Mouse (Mus musculus) lung, adult 2 months (tissue): ENCODE measurements around the gene Ptprm. TPM values are rescaled to one million over a fixed set of nuclear protein-coding genes. Genes with fewer than 3 reads are reported as not detected.
A peak's percentile ranks its signal among the peaks of the same experiment; 100 is the strongest.

Source experiments
- DNase-seq: peaks from one replicate; pipeline ENCODE4 v3.0.0; 2022
- H3K4me1 ChIP-seq: fragments of 200-500 bp; 2 replicates; pipeline ENCODE4 v1.6.1; 2011; ENCODE audit warnings: low read length; ENCODE audit not compliant: control insufficient read depth, insufficient read depth
- H3K4me3 ChIP-seq: fragments of 200-500 bp; replicated peaks from 2 replicates; pipeline ENCODE3; 2011; ENCODE audit warnings: low read depth, mild to moderate bottlenecking, control low read depth, low read length; ENCODE audit errors: extremely low read depth
- CTCF ChIP-seq: fragments of 200-500 bp; IDR thresholded peaks from 2 replicates; pipeline ENCODE4 v1.5.1; 2011; ENCODE audit warnings: mild to moderate bottlenecking, low read length, control low read depth; ENCODE audit not compliant: insufficient read depth
- POLR2A ChIP-seq: fragments of 200-500 bp; IDR thresholded peaks from 2 replicates; pipeline ENCODE4 v1.6.1; 2011; ENCODE audit warnings: low read depth, mild to moderate bottlenecking, control low read depth, low read length, borderline replicate concordance; ENCODE audit errors: extremely low read depth
- WGBS: fragments of 180-500 bp; shearing (Covaris S2); methylation state at CpG from one replicate; pipeline ENCODE4 v1.1.7; 2018; 5-methylcytosine and 5-hydroxymethylcytosine counted together
- polyA plus RNA-seq: library from polyadenylated mRNA; depleted of rRNA; stranded (reverse); fragments of >200 nt; gene quantifications from 2 replicates; pipeline ENCODE4 v1.2.3, GENCODE M21; 2012

Gene Ptprm
- polyA plus RNA-seq, 1 experiment: 69.9 TPM

DNA sequence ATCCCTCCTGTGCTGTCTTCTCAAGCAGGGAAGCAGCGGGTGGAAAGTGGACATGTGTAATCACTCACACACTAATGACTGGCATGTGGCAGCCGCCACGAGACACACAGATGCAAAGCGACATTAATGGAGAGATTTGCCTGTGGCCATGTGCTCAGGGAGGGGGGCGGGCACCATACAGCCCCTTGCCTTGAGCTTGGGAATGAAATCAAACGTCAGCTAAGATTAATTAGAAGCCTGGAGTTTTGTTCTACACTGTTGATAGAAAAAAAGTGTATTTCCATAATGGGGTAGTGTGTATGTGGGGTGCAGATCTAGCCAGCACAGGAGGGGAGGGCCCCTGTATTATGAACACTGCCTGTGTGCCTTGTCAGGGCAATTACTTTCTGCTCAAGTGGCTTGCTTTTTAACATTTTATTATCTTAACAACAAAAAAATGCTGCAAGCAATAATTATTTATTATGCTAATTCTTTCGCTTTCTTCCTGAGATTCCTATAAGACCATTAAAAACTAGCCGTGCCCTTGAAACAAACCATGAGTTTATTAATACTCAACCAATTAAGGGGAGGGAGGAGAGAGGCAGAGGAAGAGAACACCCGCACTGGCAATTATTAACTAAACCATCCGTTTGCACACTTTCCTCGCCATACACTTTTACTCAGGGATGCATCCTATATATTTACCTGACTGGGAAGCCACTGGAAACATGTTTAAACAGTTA lies 30.3 kb downstream of the Ptprm start:
- WGBS: 50% methylated on average over 11 of the region's 11 CpGs
- no peak for TF ChIP-seq CTCF
- TF ChIP-seq POLR2A: no peak

DNA sequence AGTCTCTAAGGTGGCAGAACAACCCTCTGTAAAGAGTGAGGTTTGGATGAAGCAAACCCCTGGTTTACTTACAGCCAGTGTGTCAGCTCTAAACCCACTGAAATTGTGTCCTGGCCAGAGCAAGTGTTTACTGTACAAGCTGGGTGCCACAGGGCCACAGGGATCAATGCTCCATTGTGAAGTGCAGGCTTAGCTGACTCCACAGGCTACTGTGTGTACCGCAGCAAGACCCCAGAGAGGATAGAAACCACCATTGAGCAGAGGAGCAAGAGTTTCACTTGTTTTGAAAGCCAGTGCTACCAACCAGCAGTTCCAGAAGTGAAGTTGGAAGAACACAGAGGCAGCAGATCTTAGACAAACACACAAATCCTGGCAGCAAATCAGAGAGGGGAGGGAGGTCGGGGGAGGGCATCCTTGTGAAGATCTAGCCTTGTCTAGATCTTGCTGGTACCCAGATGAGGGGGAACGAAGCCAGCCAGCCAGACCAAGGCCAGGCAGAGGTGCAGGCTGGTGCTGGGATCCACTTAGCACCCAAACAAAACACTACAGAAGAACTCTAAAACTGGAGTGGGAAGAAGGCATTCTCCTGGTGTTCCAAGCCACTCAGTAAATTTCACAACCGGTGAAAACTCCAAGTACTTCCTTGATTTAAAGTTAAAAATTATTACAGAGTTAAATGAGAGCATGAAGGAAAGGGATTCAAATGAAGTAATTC lies 39.6 kb downstream of the Ptprm start:
- no peak for TF ChIP-seq POLR2A
- TF ChIP-seq CTCF: no peak
- 39% methylated on average over 4 of the region's 4 CpGs for WGBS

More for the DNA sequence above, 30.3 kb downstream of the Ptprm start:
- no peak for DNase-seq
- peaks cover 10% of the 10 kb centered on the region for H3K4me1 ChIP-seq
- no peak overlapping the region for H3K4me3 ChIP-seq

DNA sequence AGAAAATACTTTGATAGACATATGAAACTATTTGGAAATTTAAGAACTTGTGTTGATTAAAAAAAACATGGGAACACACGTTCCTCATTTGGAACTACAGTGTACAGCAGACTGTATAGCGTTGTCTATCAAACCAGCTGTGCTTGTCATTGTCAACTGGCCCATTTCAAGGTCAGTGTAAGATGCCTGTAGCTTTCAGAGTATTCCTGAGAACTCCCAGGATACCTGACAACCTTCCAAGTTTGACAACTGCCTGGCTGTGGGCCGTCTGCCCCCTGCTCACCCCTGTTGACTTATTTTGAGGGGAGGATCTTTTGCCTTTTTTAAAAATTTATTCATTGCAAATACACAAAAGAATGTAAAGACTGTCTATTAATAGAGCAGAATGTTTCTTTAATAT lies 45.8 kb downstream of the Ptprm start:
- WGBS: 79% methylated on average over 3 of the region's 3 CpGs
- peaks cover 13% of the 10 kb centered on the region for H3K4me1 ChIP-seq
- no peak overlapping the region for H3K4me3 ChIP-seq
- no peak for DNase-seq
- no peak for TF ChIP-seq POLR2A
- TF ChIP-seq CTCF: no peak

More for the DNA sequence above, 39.6 kb downstream of the Ptprm start:
- Histone ChIP-seq H3K4me3 (no peak overlapping the region), H3K4me1 (peaks cover 25% of the 10 kb centered on the region)
- peak; percentile 46 for DNase-seq

DNA sequence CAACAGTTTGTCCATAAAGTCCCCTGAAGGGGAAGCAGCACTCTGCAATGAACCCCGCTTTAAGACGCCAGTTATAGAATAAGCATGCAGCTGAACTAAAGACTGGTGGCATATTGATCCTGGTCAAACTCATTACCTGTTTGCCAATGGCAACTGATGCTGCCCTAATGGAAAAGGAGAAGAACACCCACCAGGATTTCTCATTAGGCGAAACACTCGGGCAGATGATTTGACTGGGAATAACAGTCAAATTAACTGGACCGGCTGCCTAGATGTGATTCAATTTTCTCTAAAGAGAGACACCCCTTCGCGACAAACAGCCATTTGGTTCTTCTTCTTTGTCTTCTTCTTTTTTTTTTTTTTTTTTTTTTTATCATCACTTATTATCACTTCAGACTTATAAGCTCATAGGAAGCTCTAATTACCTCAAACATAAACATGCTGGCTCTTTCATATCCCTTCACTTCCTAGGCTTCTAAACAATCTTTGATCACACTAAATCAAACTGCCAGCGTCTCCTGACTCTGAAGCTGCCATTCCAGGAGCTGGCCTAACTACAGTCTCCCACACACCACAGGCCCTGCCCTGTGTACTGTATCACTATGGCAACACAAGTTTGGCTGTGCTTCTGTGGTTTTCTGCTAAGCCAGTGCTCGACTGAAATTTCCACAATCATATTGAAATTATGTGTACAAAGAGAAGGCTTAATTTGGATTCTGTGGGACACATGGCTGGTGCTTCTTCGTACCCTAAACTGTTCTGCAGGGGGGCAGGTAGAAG lies 48.0 kb downstream of the Ptprm start:
- Histone ChIP-seq H3K4me1 (peaks cover 11% of the 10 kb centered on the region), H3K4me3 (no peak overlapping the region)
- no peak for DNase-seq
- TF ChIP-seq CTCF (no peak), POLR2A (no peak)
- 69% methylated on average over 10 of the region's 10 CpGs for WGBS

DNA sequence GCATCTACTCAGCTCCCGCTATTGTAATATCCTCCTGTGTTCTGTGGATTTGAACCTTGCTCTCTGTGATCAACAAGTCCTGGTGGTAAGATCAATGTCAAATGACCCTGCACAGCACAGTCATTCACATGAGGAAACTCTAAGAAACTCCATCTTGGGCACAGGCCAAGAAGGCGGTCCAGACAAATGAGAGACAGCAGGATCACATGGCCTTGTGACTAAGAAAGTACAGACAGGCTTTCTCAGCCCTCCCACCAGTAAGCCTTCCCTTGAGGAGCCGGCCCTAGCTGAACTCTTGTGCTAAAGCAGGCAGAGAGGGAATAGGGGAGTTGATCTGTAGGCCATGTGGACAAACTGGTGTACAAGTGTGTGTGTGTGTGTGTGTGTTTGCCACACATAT lies 49.4 kb downstream of the Ptprm start:
- 40% methylated on average over 3 of the region's 3 CpGs for WGBS
- DNase-seq: peak; percentile 42
- TF ChIP-seq POLR2A (no peak), CTCF (no peak)
- no peak overlapping the region for H3K4me3 ChIP-seq
- peaks cover 11% of the 10 kb centered on the region for H3K4me1 ChIP-seq

DNA sequence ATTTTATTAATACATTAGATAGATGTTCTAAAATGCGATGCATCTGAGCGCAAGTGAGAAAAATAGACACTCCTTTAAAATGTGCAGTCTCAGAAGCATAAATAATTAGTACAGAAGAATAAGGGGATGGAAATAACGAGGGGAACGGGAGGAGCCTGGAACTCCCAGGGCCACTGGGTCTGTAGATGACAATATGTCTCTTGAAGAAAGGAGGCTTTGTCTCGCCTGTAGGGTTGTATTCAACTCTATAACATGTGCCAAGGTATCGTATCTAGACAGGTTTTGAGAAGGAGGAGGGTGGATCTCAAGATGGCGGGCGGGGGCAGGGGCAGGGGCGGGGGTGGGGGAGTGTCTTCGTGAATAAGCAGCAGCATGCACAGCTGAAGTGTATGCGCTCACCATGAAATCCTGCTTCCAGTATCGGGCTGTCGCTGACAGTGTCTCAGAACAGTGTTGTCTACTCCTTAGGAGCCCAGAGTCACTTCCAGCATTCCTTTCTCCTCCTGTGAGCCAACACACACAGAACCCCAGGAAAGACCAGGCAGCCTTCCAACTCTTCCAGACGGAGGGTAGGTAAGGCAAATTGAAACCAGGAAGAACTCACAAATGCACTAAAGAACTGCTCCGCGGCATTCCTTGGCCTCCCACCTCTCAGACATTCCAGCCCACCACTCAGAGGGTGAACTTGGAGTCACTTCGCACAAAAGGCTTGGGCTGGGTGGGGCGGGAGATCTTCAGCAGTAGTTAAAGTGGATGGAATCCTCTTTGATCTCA lies 50.7 kb downstream of the Ptprm start:
- 50% methylated on average over 18 of the region's 18 CpGs for WGBS
- no peak overlapping the region for H3K4me3 ChIP-seq
- peak; percentile 42 for DNase-seq
- peaks cover 13% of the 10 kb centered on the region for H3K4me1 ChIP-seq
- TF ChIP-seq CTCF (no peak), POLR2A (no peak)

DNA sequence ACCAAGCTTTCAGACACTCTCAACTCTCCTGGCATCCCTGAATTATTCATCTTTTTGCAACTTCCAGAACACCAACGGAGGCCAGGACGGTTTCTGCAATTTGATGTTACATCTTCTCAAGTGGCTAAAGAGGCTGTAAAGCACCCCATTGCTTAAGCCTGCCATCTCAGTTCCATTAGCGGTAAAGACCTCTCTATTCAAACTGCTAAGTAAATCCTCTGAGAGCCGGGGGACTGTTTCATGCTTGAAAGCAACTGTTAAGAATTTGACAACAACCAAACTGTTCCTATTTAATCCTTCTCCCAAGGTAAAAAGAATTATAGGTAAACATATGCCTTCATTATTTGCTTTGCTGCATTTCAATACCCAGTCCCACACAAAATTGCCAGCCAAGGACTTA lies 51.7 kb downstream of the Ptprm start:
- 68% methylated on average over 4 of the region's 4 CpGs for WGBS
- no peak for DNase-seq
- Histone ChIP-seq H3K4me1 (peaks cover 17% of the 10 kb centered on the region), H3K4me3 (no peak overlapping the region)
- TF ChIP-seq POLR2A: no peak
- TF ChIP-seq CTCF: no peak

DNA sequence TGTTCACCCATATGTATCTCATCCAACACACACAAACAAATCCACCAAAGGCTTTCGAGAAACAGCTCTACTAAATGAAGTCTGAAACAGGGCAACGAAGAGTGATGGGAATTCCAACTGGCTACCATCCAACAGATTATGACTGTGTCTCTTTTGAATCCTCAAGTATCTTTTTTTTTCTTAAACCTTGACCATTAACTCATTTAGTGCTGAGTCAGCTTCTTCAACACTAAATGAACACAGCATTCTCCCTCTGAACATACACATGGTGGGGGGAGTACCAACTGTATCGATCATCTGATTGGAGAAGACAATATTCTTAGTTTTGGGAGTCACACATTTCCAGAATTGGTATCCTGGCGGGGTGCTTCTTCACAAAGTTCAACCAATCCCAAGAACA lies 52.2 kb downstream of the Ptprm start:
- Histone ChIP-seq H3K4me1 (peaks cover 19% of the 10 kb centered on the region), H3K4me3 (no peak overlapping the region)
- TF ChIP-seq CTCF: no peak
- no peak for TF ChIP-seq POLR2A
- no peak for DNase-seq
- 67% methylated on average over 4 of the region's 4 CpGs for WGBS

DNA sequence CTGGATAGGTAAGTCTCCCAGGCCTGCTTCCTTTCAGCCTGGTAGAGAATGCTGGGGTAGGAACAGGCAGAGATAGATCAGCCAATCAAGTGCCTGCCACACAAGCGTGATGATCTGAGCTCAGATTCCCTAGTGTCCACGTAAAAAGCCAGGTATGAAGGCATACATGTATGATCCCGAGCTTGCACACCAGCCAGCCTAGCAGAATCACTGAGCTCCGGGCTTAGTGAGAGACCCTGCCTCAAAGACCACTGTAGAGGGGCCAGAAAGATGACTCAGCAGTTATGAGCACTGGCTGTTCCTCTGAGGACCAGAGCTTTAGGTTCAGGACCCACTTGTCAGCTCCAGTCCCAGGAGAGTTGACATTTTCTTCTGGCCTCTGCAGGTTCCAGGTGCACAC lies 52.9 kb downstream of the Ptprm start:
- Histone ChIP-seq H3K4me1 (peaks cover 18% of the 10 kb centered on the region), H3K4me3 (no peak overlapping the region)
- DNase-seq: no peak
- TF ChIP-seq CTCF: no peak
- TF ChIP-seq POLR2A: no peak
- WGBS: 90% methylated on average over 4 of the region's 4 CpGs
